Mouse (Mus musculus): ENCODE measurements around the gene Pde4d.

Gene Pde4d

DNA sequence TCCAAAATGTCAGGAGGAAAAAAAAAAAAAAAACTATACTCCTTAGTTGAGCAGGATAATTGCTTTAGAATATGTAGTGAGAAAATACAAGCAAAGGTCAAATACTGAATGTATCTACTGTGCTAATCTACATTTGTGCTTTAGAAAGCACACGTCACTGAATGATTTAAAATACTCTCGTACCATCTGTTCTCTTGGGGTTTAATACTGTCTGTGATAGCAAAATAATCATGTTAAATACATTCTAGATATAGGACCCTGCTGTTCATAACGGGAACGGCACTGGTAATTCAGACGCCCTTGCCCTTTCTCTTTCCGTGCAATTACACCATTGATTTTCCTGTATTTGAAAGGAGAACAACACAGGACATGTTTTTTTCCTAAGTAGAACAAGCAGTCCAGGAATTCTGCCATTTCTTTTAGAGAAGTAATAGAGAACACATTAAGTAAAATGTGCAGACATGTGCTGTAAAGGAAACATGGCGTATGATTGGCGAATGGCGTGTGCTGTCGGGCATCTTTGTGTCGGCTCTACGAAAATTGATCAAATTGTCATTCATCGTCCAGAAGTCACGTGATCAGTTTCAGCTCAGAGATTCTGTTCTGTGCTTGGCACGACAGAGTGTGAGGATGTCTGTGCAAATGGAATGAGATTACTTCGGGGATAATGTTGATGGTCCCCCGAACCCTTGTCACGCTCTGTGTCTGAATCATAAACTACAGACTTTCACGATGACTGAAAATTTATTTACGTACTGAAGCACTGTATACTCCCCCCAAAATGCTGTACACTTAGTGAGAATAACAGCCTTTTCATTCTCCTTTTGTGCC is 1119.1 kb downstream of the Pde4d start:
- DNase-seq (ENCODE audit: low spot score): no peak

DNA sequence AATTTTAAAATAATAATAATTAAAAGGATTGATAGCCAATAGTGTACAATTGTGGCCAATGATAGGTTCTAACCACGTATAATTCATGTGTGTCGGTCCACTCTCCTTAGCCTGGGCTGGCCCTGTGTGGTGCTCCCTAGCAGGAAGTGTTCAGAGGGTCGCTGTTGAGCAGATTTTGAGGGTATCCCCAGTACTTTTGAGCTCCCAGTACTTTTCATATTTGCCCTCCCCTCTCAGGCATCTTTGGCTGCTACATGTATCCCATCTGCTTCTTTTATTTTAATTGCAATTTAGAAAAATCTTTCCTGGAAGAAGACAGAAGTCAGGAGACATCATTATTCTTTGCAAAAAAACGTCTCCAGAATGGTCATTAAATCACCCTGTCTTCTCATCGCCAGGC is 1119.7 kb downstream of the Pde4d start:
- no peak for DNase-seq (ENCODE audit: low spot score)

- DNase-seq (ENCODE audit: low spot score): no peak
Measured at GRCm38 (mm10) chr13:109576725-109577124, 1127.0 kb downstream of the Pde4d start.

DNA sequence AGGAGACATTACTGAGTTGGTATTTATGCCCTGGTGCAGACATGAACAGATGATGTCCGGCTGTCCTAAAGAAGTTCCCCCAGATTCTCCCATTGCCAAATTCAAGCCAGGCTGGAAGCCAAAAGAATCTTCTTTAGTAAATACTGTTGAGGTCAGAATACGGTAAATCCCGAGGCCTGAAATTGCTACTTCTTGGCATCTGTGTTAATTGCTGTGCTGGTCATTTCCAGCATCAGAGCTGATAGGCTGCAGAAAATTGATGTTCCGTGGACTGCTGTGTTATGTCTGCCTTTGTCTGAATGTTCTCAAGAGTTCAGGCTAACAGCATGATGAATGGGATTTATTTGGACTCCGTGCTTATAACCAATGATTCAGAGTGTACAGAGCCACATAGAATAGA is 1127.7 kb downstream of the Pde4d start:
- no peak for DNase-seq (ENCODE audit: low spot score)

- no peak for DNase-seq (ENCODE audit: low spot score)
Measured at GRCm38 (mm10) chr13:109577901-109578300, 1128.2 kb downstream of the Pde4d start.

DNA sequence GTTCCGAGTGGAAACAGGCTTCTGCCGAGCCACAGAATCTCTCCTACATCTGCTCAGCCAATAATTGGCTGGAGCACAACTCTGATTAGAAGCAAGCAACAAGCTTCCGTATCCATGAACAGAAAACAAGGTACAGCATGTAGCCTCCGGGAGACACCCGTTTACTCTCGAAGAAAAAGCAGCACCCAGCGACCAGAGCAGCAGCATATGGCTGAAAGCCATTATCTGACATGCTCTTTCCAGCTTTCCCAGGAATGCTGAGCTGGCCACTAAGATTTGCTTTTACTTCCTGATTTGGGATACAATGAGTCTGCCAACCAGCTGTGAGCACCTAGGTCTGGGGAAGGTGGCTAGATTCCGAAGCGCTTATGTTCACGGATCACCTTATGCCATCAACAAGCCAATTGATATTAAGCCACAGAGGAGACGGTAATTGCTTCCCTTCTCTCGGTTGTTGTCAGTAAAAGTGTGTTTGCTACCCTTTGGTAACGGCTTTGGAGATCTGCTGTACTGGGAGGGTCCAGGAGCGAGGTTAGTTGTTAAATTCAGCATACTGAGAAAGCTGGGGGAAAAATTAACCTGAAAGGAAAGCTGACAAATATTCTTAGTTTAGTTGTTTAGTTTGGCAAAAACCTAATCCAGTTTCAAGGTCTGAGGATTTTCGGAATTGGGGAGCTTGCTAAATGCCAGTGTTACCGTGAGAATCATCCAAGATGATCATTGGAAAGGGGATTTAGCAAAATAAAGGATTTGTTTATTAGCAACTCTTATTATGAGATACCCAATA is 1131.7 kb downstream of the Pde4d start:
- no peak for DNase-seq (ENCODE audit: low spot score)

DNA sequence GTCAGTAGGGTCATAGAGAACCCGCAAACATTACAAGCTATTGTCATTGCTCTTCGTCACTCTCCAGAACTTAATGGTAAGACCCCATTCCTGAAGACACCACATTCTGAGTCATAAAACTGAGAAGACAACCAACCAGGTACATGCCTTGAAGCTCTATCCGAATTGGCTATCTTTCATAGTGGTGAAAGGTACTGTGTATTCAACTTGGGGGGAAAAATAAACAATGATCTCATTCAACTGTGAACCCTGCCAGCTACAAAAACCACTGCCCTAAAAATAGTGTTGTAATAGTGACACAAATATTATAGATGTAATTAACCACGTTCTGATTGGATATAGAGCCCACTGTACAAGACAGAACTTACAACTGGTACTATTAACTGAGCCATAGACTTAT is 1140.3 kb downstream of the Pde4d start:
- no peak for DNase-seq (ENCODE audit: low spot score)

- DNase-seq (ENCODE audit: low spot score): no peak
Measured at GRCm38 (mm10) chr13:109592192-109592797, 1142.5 kb downstream of the Pde4d start.

- no peak for DNase-seq (ENCODE audit: low spot score)
Measured at GRCm38 (mm10) chr13:109599711-109600110, 1150.0 kb downstream of the Pde4d start.

DNA sequence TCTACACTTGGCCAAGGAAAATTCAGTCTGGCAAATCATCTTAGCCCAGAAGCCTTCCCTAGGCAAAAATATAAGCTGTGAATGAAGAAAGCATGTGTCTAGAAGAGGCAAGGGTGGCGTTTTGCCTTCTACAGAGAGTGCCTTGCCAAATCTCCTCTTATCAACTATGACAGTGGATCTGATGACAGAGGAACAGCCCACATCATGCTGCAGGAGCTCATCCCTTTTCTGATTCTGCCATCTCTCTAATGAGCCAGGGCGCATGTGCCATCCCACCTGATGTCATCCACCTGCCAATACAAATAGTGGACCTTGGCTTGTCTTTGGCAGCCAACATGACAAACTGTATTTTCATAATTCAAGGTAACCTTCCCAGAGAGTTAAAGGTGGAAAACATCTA is 1154.3 kb downstream of the Pde4d start:
- DNase-seq (ENCODE audit: low spot score): no peak

GRCm38 (mm10) chr13:109605140-109605539 is 1155.4 kb downstream of the Pde4d start:
- DNase-seq (ENCODE audit: low spot score): no peak

DNA sequence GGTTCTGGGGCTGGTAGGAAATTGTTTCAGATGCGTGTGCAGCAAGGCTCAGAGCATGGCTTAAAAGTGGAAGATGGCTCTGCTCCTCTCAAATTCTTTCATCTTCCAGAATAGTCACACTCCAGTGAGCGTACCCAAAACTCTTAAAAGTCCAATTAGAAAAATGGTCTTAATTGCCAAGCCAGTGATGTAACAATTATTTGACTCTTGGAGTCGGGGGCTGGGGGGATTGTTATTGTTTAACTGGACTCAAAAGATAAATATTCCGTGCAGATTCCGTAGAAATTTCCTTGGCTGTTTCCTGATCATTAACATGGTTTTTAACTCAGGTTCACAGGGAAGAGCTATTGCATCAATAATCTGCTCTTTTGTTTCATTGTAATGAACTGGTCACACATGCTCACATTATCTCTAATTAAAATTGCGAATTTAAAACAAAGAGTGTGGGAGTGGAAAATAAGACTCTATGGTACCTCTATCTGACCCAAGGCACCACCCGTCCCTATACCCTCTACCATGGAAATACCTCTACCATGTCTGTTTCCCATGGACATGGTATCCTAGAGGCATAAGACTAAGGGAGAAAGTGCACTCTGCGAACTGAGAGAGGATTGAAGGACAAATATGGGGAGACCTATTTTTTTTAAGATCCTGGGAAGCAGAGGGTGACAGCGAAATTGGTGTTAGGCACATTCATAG is 1159.5 kb downstream of the Pde4d start:
- no peak for DNase-seq (ENCODE audit: low spot score)

DNA sequence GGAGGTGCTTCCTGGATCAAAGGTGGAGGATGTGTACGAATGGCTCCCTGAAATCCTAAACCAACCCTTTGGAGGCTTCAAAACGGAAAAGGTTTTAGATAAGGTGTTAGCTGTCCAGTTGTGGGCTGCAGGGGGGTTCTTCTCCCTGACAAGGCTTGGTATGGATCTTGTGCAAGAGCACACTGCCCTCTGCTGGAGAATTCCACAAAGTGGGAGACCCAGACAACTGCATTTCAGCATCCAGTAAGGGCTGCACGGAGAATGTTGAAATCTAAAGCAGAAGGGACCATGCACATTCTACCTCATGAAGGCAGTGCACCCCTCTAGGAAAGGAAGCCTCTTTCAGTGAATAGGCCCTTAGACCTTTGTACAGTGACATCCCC is 1160.0 kb downstream of the Pde4d start:
- DNase-seq (ENCODE audit: low spot score): peak; percentile 78

DNA sequence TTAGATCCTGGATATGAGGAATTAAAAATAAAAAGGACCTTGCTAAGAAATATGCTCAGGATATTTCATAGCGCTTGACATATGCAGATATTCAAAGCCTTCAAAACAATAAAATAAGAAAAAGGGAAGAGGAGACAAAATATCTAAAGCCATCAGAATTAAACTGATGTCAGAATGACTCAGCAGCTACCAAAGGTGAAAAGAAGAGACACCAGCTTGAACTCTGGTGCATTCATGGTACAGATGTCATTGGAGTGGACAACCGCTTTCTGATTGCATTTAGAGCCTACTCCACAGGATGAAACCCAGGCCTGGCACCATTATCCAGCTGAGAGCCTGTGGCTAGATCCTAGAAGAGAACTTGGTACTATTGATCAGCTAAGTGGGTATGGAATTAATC is 1161.0 kb downstream of the Pde4d start:
- DNase-seq (ENCODE audit: low spot score): no peak

- DNase-seq (ENCODE audit: low spot score): no peak
Measured at GRCm38 (mm10) chr13:109615213-109615784, 1165.6 kb downstream of the Pde4d start.

DNA sequence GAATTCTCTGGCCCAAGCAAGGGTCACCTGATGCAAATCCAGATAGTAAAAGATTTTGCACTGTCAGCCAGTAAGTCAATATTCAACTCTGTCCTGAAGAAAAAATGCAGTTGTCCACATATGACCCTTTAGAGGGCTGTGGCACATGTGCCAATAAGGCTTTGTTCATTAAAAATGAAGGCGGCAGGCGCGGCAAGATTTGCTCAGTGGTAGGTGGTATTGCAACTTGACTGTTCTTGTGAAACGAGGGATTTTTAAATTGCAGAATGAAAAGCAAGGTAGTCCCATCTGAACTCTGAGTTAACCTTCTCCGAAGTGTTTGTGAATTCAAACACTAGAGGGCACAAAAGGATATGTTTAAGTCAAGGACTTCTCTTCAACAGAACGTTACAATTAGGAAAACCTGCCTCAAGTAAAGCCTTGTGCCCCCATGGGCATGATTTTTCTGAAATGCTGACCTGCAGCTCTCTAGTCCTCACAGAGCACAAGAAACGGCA is 1166.1 kb downstream of the Pde4d start:
- peak; percentile 67 for DNase-seq (ENCODE audit: low spot score)

GRCm38 (mm10) chr13:109619158-109619657 is 1169.5 kb downstream of the Pde4d start:
- no peak for DNase-seq (ENCODE audit: low spot score)

DNA sequence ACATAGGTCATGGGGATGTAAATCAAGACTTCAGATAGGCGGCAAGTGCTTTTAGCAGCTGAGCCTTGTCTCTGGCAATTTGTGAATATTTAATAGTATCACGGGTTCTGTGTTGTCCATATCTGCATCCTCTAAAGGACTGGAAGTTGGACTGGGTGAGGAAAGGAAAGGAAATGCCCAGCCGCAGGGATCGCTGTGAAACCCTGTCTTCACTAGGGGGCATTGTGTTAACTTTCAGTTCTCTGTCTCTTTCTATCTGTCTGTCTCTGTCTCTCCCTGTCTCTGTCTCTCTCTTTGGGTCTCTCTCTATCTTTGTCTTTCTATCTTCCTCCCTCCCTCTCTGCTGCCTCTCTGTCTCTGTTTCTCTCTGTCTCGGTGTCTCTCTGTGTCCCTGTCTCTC is 1172.5 kb downstream of the Pde4d start:
- DNase-seq (ENCODE audit: low spot score): no peak

GRCm38 (mm10) chr13:109623201-109623600 is 1173.5 kb downstream of the Pde4d start:
- DNase-seq (ENCODE audit: low spot score): no peak

GRCm38 (mm10) chr13:109624772-109625349 is 1175.1 kb downstream of the Pde4d start:
- DNase-seq (ENCODE audit: low spot score): no peak

DNA sequence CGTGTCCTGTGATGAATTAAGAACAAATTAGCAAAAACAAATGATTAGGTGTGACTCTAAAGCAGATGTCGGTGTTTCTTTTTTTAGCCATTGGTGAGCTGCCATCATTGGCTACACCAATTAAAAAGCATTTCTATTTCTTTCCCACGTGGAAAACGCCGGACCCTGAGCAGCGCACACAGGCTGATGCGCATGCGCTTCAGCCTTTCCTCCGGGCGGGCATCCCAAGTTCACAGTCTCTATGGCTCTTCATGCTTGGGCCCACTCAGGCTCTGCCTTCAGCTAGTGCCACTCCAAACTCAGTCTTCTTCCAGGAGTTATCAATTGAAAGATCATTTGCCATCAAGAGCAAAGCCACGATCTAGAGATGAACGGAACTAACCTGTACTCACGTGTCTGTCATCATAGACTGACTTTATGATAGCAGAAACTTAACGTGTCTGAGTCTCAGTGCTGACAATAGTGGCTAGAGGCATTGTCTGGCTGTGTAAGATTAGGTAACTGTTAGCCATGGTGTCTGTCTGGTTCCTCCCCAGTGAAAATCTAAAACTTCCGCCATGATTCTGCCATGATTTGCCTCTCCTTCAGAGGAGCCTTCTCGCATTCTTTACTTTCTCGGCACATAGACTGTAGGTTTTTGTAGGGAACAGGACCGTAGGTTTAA is 1175.8 kb downstream of the Pde4d start:
- DNase-seq (ENCODE audit: low spot score): no peak
